Mouse (Mus musculus) CH12.LX (cell line): ENCODE data around the gene Prol1. TPM values are rescaled to one million over a fixed set of nuclear protein-coding genes. Genes with fewer than 3 reads are reported as not detected.
A peak's percentile ranks its signal among the peaks of the same experiment; 100 is the strongest.

Source experiments
- DNase-seq: peaks from one replicate; pipeline ENCODE4 v3.0.0-alpha.2; 2013; ENCODE audit errors: extremely low read depth
- H3K27ac ChIP-seq: 2 replicates; pipeline ENCODE4 v1.5.1; 2012; ENCODE audit warnings: low read depth, mild to moderate bottlenecking, control low read depth, moderate library complexity; ENCODE audit not compliant: insufficient read depth
- H3K27me3 ChIP-seq: replicated peaks from 2 replicates; pipeline ENCODE3; 2012; ENCODE audit warnings: inconsistent platforms
- H3K36me3 ChIP-seq, 2 experiments: replicated peaks in 1 of 2; 2 replicates each; pipeline versions ENCODE3 to v1.6.1; 2012; ENCODE audit warnings: inconsistent platforms in 1 of 2, low read length in 1 of 2, mild to moderate bottlenecking in 1 of 2, mixed read lengths in 1 of 2, moderate library complexity in 1 of 2; ENCODE audit not compliant: control insufficient read depth in 1 of 2, insufficient read depth in 1 of 2
- H3K4me1 ChIP-seq, 2 experiments: 2 replicates each; pipeline ENCODE4 v1.6.1; 2012; ENCODE audit warnings: inconsistent platforms in 1 of 2, moderate library complexity in 1 of 2; ENCODE audit not compliant: insufficient read depth in 2 of 2, control insufficient read depth in 1 of 2
- H3K4me2 ChIP-seq: 2 replicates; pipeline ENCODE4 v1.6.1; 2012; ENCODE audit warnings: low read depth, mild to moderate bottlenecking, control low read depth; ENCODE audit not compliant: poor library complexity, insufficient read depth, severe bottlenecking
- H3K4me3 ChIP-seq, 3 experiments: fragments of 150-350 bp in 1 of 3; sonication (generic) in 1 of 3; replicated peaks in 1 of 3; 2 replicates each; pipeline versions ENCODE3 to v1.5.1; 2011 to 2012; ENCODE audit warnings: low read depth in 2 of 3, low read length in 2 of 3, mild to moderate bottlenecking in 2 of 3, moderate library complexity in 2 of 3, control low read depth in 1 of 3, improper control_type of control experiment in 1 of 3, inconsistent platforms in 1 of 3, mixed read lengths in 1 of 3; ENCODE audit not compliant: poor library complexity in 1 of 3
- H3K79me2 ChIP-seq: replicated peaks from 2 replicates; pipeline ENCODE4 v1.6.1; 2012; ENCODE audit warnings: mild to moderate bottlenecking, moderate library complexity; ENCODE audit not compliant: control insufficient read depth, poor library complexity, insufficient read depth, severe bottlenecking; ENCODE audit errors: extremely low read depth
- H3K9ac ChIP-seq: 2 replicates; pipeline ENCODE4 v1.6.1; 2012; ENCODE audit warnings: low read depth, mild to moderate bottlenecking, control low read depth, moderate library complexity; ENCODE audit not compliant: insufficient read depth
- H3K9me3 ChIP-seq: replicated peaks from 2 replicates; pipeline ENCODE3; 2012; ENCODE audit warnings: low read length, inconsistent platforms, mixed read lengths
- CTCF ChIP-seq, 2 experiments: IDR thresholded peaks in 1 of 2; conservative IDR thresholded peaks in 1 of 2; 2 replicates each; pipeline ENCODE4 v1.5.1; 2011 to 2012; ENCODE audit warnings: low read depth in 2 of 2, low read length in 2 of 2, improper control_type of control experiment in 1 of 2, inconsistent platforms in 1 of 2, mild to moderate bottlenecking in 1 of 2, moderate library complexity in 1 of 2
- ETS1 ChIP-seq: conservative IDR thresholded peaks from 2 replicates; pipeline ENCODE4 v1.6.1; 2012; ENCODE audit warnings: low read depth, mild to moderate bottlenecking, inconsistent platforms, low read length, improper control_type of control experiment, moderate library complexity
- IRF4 ChIP-seq: IDR thresholded peaks from 2 replicates; pipeline ENCODE4 v1.6.1; 2014; ENCODE audit warnings: low read depth, mild to moderate bottlenecking, inconsistent platforms, low read length, improper control_type of control experiment
- JUN ChIP-seq: IDR thresholded peaks from 2 replicates; pipeline ENCODE4 v1.6.1; 2011; ENCODE audit warnings: low read depth, mild to moderate bottlenecking, low read length, improper control_type of control experiment, moderate library complexity; ENCODE audit not compliant: insufficient read depth
- JUND ChIP-seq: conservative IDR thresholded peaks from 2 replicates; pipeline ENCODE4 v1.6.1; 2011; ENCODE audit warnings: low read depth, low read length, improper control_type of control experiment
- MAFK ChIP-seq: IDR thresholded peaks from 2 replicates; pipeline ENCODE4 v1.6.1; 2011; ENCODE audit warnings: low read length, improper control_type of control experiment; ENCODE audit not compliant: insufficient replicate concordance
- MAX ChIP-seq: IDR thresholded peaks from 2 replicates; pipeline ENCODE4 v1.6.1; 2011; ENCODE audit warnings: low read length, improper control_type of control experiment
- MEF2A ChIP-seq: IDR thresholded peaks from 2 replicates; pipeline ENCODE4 v1.6.1; 2014; ENCODE audit warnings: low read depth, mild to moderate bottlenecking, inconsistent platforms, low read length, improper control_type of control experiment, borderline replicate concordance
- MYC ChIP-seq: IDR thresholded peaks from 2 replicates; pipeline ENCODE4 v1.6.1; 2011; ENCODE audit warnings: low read depth, mild to moderate bottlenecking, improper control_type of control experiment, low read length
- NELFE ChIP-seq: IDR thresholded peaks from 2 replicates; pipeline ENCODE4 v1.6.1; 2011; ENCODE audit warnings: low read depth, low read length, improper control_type of control experiment
- POLR2A ChIP-seq: IDR thresholded peaks from 2 replicates; pipeline ENCODE4 v1.6.1; 2011; ENCODE audit warnings: low read depth, mild to moderate bottlenecking, improper control_type of control experiment, low read length
- POLR2AphosphoS2 ChIP-seq: IDR thresholded peaks from 2 replicates; pipeline ENCODE4 v1.6.1; 2011; ENCODE audit warnings: low read depth, low read length, improper control_type of control experiment
- RAD21 ChIP-seq: IDR thresholded peaks from 2 replicates; pipeline ENCODE4 v1.6.1; 2011; ENCODE audit warnings: low read depth, mild to moderate bottlenecking, low read length, improper control_type of control experiment, moderate library complexity
- RCOR1 ChIP-seq: conservative IDR thresholded peaks from 2 replicates; pipeline ENCODE4 v1.6.1; 2012; ENCODE audit warnings: low read depth, mild to moderate bottlenecking, inconsistent platforms, low read length, improper control_type of control experiment
- SIN3A ChIP-seq: IDR thresholded peaks from 2 replicates; pipeline ENCODE4 v1.6.1; 2012; ENCODE audit warnings: low read length, improper control_type of control experiment, inconsistent platforms
- SMC3 ChIP-seq: IDR thresholded peaks from 2 replicates; pipeline ENCODE4 v1.6.1; 2011; ENCODE audit warnings: low read depth, low read length, improper control_type of control experiment
- TBP ChIP-seq: conservative IDR thresholded peaks from 2 replicates; pipeline ENCODE4 v1.6.1; 2011; ENCODE audit warnings: low read depth, low read length, improper control_type of control experiment
- TCF12 ChIP-seq: IDR thresholded peaks from 2 replicates; pipeline ENCODE4 v1.6.1; 2014; ENCODE audit warnings: low read depth, mild to moderate bottlenecking, inconsistent platforms, low read length, improper control_type of control experiment
- USF1 ChIP-seq: IDR thresholded peaks from 2 replicates; pipeline ENCODE4 v1.6.1; 2014; ENCODE audit warnings: low read depth, mild to moderate bottlenecking, inconsistent platforms, low read length, improper control_type of control experiment
- USF2 ChIP-seq: conservative IDR thresholded peaks from 2 replicates; pipeline ENCODE4 v1.6.1; 2011; ENCODE audit warnings: low read depth, low read length, improper control_type of control experiment
- ZC3H11A ChIP-seq: IDR thresholded peaks from 2 replicates; pipeline ENCODE4 v1.6.1; 2012; ENCODE audit warnings: low read depth, mild to moderate bottlenecking, inconsistent platforms, low read length, improper control_type of control experiment
- ZKSCAN1 ChIP-seq: IDR thresholded peaks from 2 replicates; pipeline ENCODE4 v1.6.1; 2012; ENCODE audit warnings: low read depth, inconsistent platforms, low read length, improper control_type of control experiment, borderline replicate concordance
- ZNF384 ChIP-seq: IDR thresholded peaks from 2 replicates; pipeline ENCODE4 v1.6.1; 2012; ENCODE audit warnings: low read depth, low read length, improper control_type of control experiment, inconsistent platforms
- dilution Hi-C: fragments of 300-500 bp; cut with MboI; formaldehyde crosslinking; loops from 2 replicates; pipeline ENCODE4 v1.14.3; 2020; ENCODE audit warnings: low sequenced_read_pairs; ENCODE audit not compliant: extremely low pct_unique_long_range_greater_than_20kb, extremely low pct_ligation_motif_present
- in situ Hi-C: fragments of 300-500 bp; cut with MboI; formaldehyde crosslinking; loops from 3 replicates; pipeline ENCODE4 v1.14.3; 2019; ENCODE audit warnings: low sequenced_read_pairs, low pct_ligation_motif_present, low pct_unique_long_range_greater_than_20kb, mixed read lengths
- polyA plus RNA-seq: library from polyadenylated mRNA; unstranded; fragments of >175 nt; gene quantifications from 2 replicates; pipeline ENCODE4 v1.2.1, GENCODE M21; 2012; ENCODE audit warnings: low read depth; ENCODE audit not compliant: insufficient read length
- total RNA-seq, 2 experiments: library from RNA; depleted of rRNA; stranded (reverse); fragments of 300-350 nt in 1 of 2; fragments of >200 nt in 1 of 2; gene quantifications; 2 replicates each; pipeline ENCODE4 v1.2.3; 2012 to 2014

Prol1 gene
- total and polyA plus RNA-seq, 3 experiments, result not detected

GRCm38 (mm10) chr5:88364768-88365167 is 47.7 kb downstream of the Prol1 start:
- Histone ChIP-seq H3K9ac (no peak overlapping the region), H3K9me3 (no peaks in the 10 kb centered on the region), H3K4me3 (no peak overlapping the region), H3K27me3 (no peaks in the 10 kb centered on the region), H3K36me3 (no peaks in the 10 kb centered on the region), H3K4me2 (no peak overlapping the region), H3K4me1 (peaks cover 0 to 3% of the 10 kb centered on the region in 2 experiments; a peak in 1 of 4 replicates), H3K27ac (no peak overlapping the region), H3K79me2 (no peaks in the 10 kb centered on the region)
- in situ Hi-C loops (no loop called here), dilution Hi-C loops (no loop called here)
- DNase-seq, result peak; percentile 68
- no peak for TF ChIP-seq IRF4
- no peak for TF ChIP-seq USF1
- no peak for TF ChIP-seq TBP
- TF ChIP-seq MYC, result no peak
- TF ChIP-seq NELFE, result no peak
- TF ChIP-seq MAX, result no peak
- peak; percentile 84 to 90 for TF ChIP-seq CTCF (conservative IDR thresholded peaks at IDR 0.05 in 1 of 2, IDR thresholded peaks at IDR 0.05 in 1 of 2; ENCODE audit: low read depth in 2 of 2, low read length in 2 of 2)
- TF ChIP-seq RAD21, result peak; percentile 87
- no peak for TF ChIP-seq SIN3A
- peak; percentile 83 for TF ChIP-seq MAFK
- TF ChIP-seq JUND, result no peak
- TF ChIP-seq POLR2AphosphoS2, result no peak
- no peak for TF ChIP-seq ETS1
- peak; percentile 72 for TF ChIP-seq SMC3
- peak; percentile 36; the same call in 1 of the 2 replicates for TF ChIP-seq ZC3H11A
- TF ChIP-seq TCF12, result no peak
- TF ChIP-seq POLR2A, result no peak
- peak; percentile 35; the same call in 1 of the 2 replicates for TF ChIP-seq ZNF384
- no peak for TF ChIP-seq MEF2A

GRCm38 (mm10) chr5:88366886-88367285 is 49.8 kb downstream of the Prol1 start:
- Histone ChIP-seq H3K27me3 (no peaks in the 10 kb centered on the region), H3K4me3 (no peak overlapping the region), H3K36me3 (no peaks in the 10 kb centered on the region), H3K27ac (no peak overlapping the region), H3K4me2 (no peak overlapping the region), H3K79me2 (no peaks in the 10 kb centered on the region), H3K9ac (no peak overlapping the region), H3K9me3 (no peaks in the 10 kb centered on the region), H3K4me1 (peaks cover 0 to 3% of the 10 kb centered on the region in 2 experiments; a peak in 1 of 4 replicates)
- dilution Hi-C loops, result no loop called here
- no peak for DNase-seq
- in situ Hi-C loops, result no loop called here
- TF ChIP-seq RAD21 (no peak), JUN (no peak), RCOR1 (no peak), USF2 (no peak), ZKSCAN1 (no peak), MAFK (peak; percentile 63; the same call in 1 of the 2 replicates), MEF2A (no peak)
